Mouse (Mus musculus) layer of hippocampus, postnatal 10 days (tissue): ENCODE data around the gene Calhm1. TPM values are rescaled to one million over a fixed set of nuclear protein-coding genes. Genes with fewer than 3 reads are reported as not detected.

Experiments
- total RNA-seq, 2 experiments: library from RNA; stranded (reverse); gene quantifications; 2 replicates each; pipeline ENCODE4 v1.2.3; 2021

Calhm1 gene
- total RNA-seq, 2 experiments from 2014 or later: not detected

Other genes starting within 250 kb of the Calhm1 start
- gene Ina, start 129.6 kb downstream of the Calhm1 start, total RNA-seq: 100 to 1,000 TPM; 197 to 202 TPM
- 10 to 100 TPM; 65.6 to 78.1 TPM for gene Nt5c2, start 129.1 kb downstream of the Calhm1 start, total RNA-seq
- gene Pcgf6, start 93.3 kb downstream of the Calhm1 start, total RNA-seq: 10 to 100 TPM; 19.7 to 20.4 TPM
- 1 to 10 TPM; 6.9 to 7.2 TPM for gene Taf5, start 76.5 kb downstream of the Calhm1 start, total RNA-seq
- 100 to 1,000 TPM; 805 to 828 TPM for gene Usmg5, start 53.6 kb downstream of the Calhm1 start, total RNA-seq
- gene Pdcd11, start 53.5 kb downstream of the Calhm1 start, total RNA-seq: 10 to 100 TPM; 18.9 TPM
- gene Calhm2, start 6.0 kb downstream of the Calhm1 start, total RNA-seq: 1 to 10 TPM; 3.1 to 3.9 TPM
- not detected for gene Calhm3, start 13.5 kb upstream of the Calhm1 start, total RNA-seq
- gene Neurl1a, start 34.6 kb upstream of the Calhm1 start, total RNA-seq: 100 to 1,000 TPM; 112 to 133 TPM